Mouse (Mus musculus) limb, embryonic 15.5 days (tissue): ENCODE results near the gene Tmprss12. TPM values are rescaled to one million over a fixed set of nuclear protein-coding genes. Genes with fewer than 3 reads are reported as not detected.
"Not testable (repeated sequence)": the region's sequence is repeated elsewhere in the genome, so short reads cannot be mapped to it uniquely, and the experiment has no call there.

Source experiments
- ATAC-seq: fragments of 200-750 bp; cut with Nextera tagmentation; 2 replicates; pipeline ENCODE4 v1.8.0; 2017; ENCODE audit warnings: low read depth, moderate TSS enrichment; ENCODE audit not compliant: insufficient number of reproducible peaks, low FRiP score, low TSS enrichment
- H3K27ac ChIP-seq: fragments of 300-500 bp; sonication (generic); 2 replicates; pipeline ENCODE4 v1.5.1; 2015; ENCODE audit warnings: moderate library complexity, mild to moderate bottlenecking, inconsistent platforms
- H3K27me3 ChIP-seq: fragments of 300-500 bp; sonication (generic); 2 replicates; pipeline ENCODE4 v1.6.1; 2015; ENCODE audit warnings: inconsistent platforms
- H3K36me3 ChIP-seq: fragments of 300-500 bp; sonication (generic); 2 replicates; pipeline ENCODE4 v1.6.1; 2015; ENCODE audit warnings: inconsistent platforms
- H3K4me1 ChIP-seq: fragments of 300-500 bp; sonication (generic); 2 replicates; pipeline ENCODE4 v1.6.1; 2015; ENCODE audit warnings: inconsistent platforms
- H3K4me2 ChIP-seq: fragments of 300-500 bp; sonication (generic); 2 replicates; pipeline ENCODE4 v1.6.1; 2015; ENCODE audit warnings: mild to moderate bottlenecking, inconsistent platforms
- H3K4me3 ChIP-seq: fragments of 300-500 bp; sonication (generic); 2 replicates; pipeline ENCODE4 v1.5.1; 2015; ENCODE audit warnings: mild to moderate bottlenecking, inconsistent platforms
- H3K9ac ChIP-seq: fragments of 300-500 bp; sonication (generic); 2 replicates; pipeline ENCODE4 v1.6.1; 2015; ENCODE audit warnings: inconsistent platforms
- H3K9me3 ChIP-seq: fragments of 300-500 bp; sonication (generic); 2 replicates; pipeline ENCODE4 v1.6.1; 2016; ENCODE audit warnings: inconsistent platforms
- WGBS: fragments of 180-500 bp; shearing (Covaris S2); methylation state at CpG from one replicate; pipeline ENCODE4 v1.1.7; 2015; 5-methylcytosine and 5-hydroxymethylcytosine counted together
- polyA plus RNA-seq: library from polyadenylated mRNA; unstranded; fragments of >200 nt; fragmentation: Nextera tagmentation; extraction: Ambion mirVana; gene quantifications from 2 replicates; pipeline ENCODE4 v1.2.1, GENCODE M21; 2015

The Tmprss12 gene
- polyA plus RNA-seq, 1 experiment from 2014 or later = not detected

GRCm38 (mm10) chr15:100334629-100335028, 54.0 kb downstream of the Tmprss12 start, which contains the start of gene Mettl7a3:
Gene Mettl7a3, plus strand, starts transcription at chr15:100334929.
- H3K27me3 ChIP-seq = no peaks in the 10 kb centered on the region
- H3K4me2 ChIP-seq = no peak within 1 kb of the TSS
- no peak within 1 kb of the TSS for H3K4me3 ChIP-seq
- H3K4me1 ChIP-seq = 0 out of 2 replicates have a peak, but pooled peaks cover 3% of the 10 kb centered on the region
- H3K36me3 ChIP-seq = no peaks in the 10 kb centered on the region
- H3K9me3 ChIP-seq = no peaks in the 10 kb centered on the region
- no peak within 1 kb of the TSS for H3K9ac ChIP-seq
- no peak within 1 kb of the TSS for H3K27ac ChIP-seq
- no peak for ATAC-seq
- WGBS = 35% methylated on average over 10 of the region's 10 CpGs

- not testable (repeated sequence) for H3K4me1 ChIP-seq, H3K36me3 ChIP-seq, H3K9ac ChIP-seq, H3K9me3 ChIP-seq, H3K27ac ChIP-seq, H3K4me2 ChIP-seq, H3K4me3 ChIP-seq, ATAC-seq, H3K27me3 ChIP-seq
These were observed 56.7 kb downstream of the Tmprss12 start for GRCm38 (mm10) chr15:100337328-100337727.

- ATAC-seq = not testable (repeated sequence)
- 31% methylated on average over 10 of the region's 10 CpGs for WGBS
These were observed 57.2 kb downstream of the Tmprss12 start for GRCm38 (mm10) chr15:100337847-100338246.

GRCm38 (mm10) chr15:100341314-100341980, 60.8 kb downstream of the Tmprss12 start:
- not testable (repeated sequence) for H3K4me1 ChIP-seq, H3K4me3 ChIP-seq, ATAC-seq, H3K9me3 ChIP-seq, H3K4me2 ChIP-seq, H3K9ac ChIP-seq, H3K27ac ChIP-seq, H3K36me3 ChIP-seq, H3K27me3 ChIP-seq
- 61% methylated on average over 5 of the region's 5 CpGs for WGBS

More at GRCm38 (mm10) chr15:100337847-100338246, 57.2 kb downstream of the Tmprss12 start:
- H3K27me3 ChIP-seq, H3K4me2 ChIP-seq, H3K36me3 ChIP-seq, H3K4me3 ChIP-seq, H3K27ac ChIP-seq, H3K9me3 ChIP-seq, H3K4me1 ChIP-seq, H3K9ac ChIP-seq: not testable (repeated sequence)

Other genes starting within 250 kb of the Tmprss12 start
- gene Dip2b, start 242.2 kb upstream of the Tmprss12 start, polyA plus RNA-seq = 9.8 and 11.3 TPM in 2 replicates
- 38.0 and 45.8 TPM in 2 replicates for gene Atf1, start 53.0 kb upstream of the Tmprss12 start, polyA plus RNA-seq
- 4.8 and 6.3 TPM in 2 replicates for gene Mettl7a1, start 23.3 kb downstream of the Tmprss12 start, polyA plus RNA-seq
- 0.35 and 0.71 TPM in 2 replicates for gene Mettl7a3, start 54.1 kb downstream of the Tmprss12 start, polyA plus RNA-seq
- gene Methig1, start 72.3 kb downstream of the Tmprss12 start, polyA plus RNA-seq = not detected in 2 replicates
- gene Mettl7a2, start 72.4 kb downstream of the Tmprss12 start, polyA plus RNA-seq = not detected in 2 replicates
- not detected in 2 replicates for gene Higd1c, start 83.7 kb downstream of the Tmprss12 start, polyA plus RNA-seq
- gene Gm5475, start 141.3 kb downstream of the Tmprss12 start, polyA plus RNA-seq = 0.06 TPM in 1 of 2 replicates, not detected in the other
- 20.6 and 21.6 TPM in 2 replicates for gene Slc11a2, start 144.2 kb downstream of the Tmprss12 start, polyA plus RNA-seq
- 29.6 and 30.5 TPM in 2 replicates for gene Letmd1, start 188.2 kb downstream of the Tmprss12 start, polyA plus RNA-seq
- 13.6 and 15.9 TPM in 2 replicates for gene Csrnp2, start 214.7 kb downstream of the Tmprss12 start, polyA plus RNA-seq